ENCODE assay signal across 9 mouse cellular contexts in genomic region chr12:79904913-79905549, GRCm38 (mm10).
DNase-seq lines count a peak whose midpoint lies in the region; ATAC-seq and TF ChIP-seq lines count a peak whose summit lies in the region.
"Had no signal": no experiment of that assay in that cellular context is flagged by ENCODE, and none has a peak within 500 bp of the region (broad histone marks: within the 10 kb centered on the region; RNA-seq: fewer than 3 reads in every experiment).

No protein-coding gene starts in this region.

- no peak overlapping the region for H3K4me3 ChIP-seq in kidney, embryonic 14.5 days (ENCODE audit: low read length)
- H3K4me3 ChIP-seq in hindbrain, embryonic 13.5 days: no peak overlapping the region
- no peak overlapping the region for H3K4me3 ChIP-seq in midbrain, postnatal 0 days (ENCODE audit: low read depth, low read length)
- H3K4me3 ChIP-seq in forebrain, embryonic 12.5 days (replicated peaks): no peak overlapping the region

- no peak overlapping the region for H3K9ac ChIP-seq in kidney, embryonic 14.5 days (ENCODE audit: low read depth, low read length)
- H3K9ac ChIP-seq in hindbrain, embryonic 13.5 days: no peak overlapping the region
- H3K9ac ChIP-seq in midbrain, postnatal 0 days (replicated peaks; ENCODE audit: low read length, poor library complexity, severe bottlenecking): no peak overlapping the region
- H3K9ac ChIP-seq in forebrain, embryonic 12.5 days: no peak overlapping the region

- H3K4me2 ChIP-seq in kidney, embryonic 14.5 days (replicated peaks; ENCODE audit: low read depth, low read length): no peak overlapping the region
- H3K4me2 ChIP-seq in hindbrain, embryonic 13.5 days: no peak overlapping the region
- no peak overlapping the region for H3K4me2 ChIP-seq in midbrain, postnatal 0 days (ENCODE audit: low read depth, low read length, poor library complexity, severe bottlenecking)
- H3K4me2 ChIP-seq in forebrain, embryonic 12.5 days: no peak overlapping the region

- no peaks in the 10 kb centered on the region for H3K27me3 ChIP-seq in kidney, embryonic 14.5 days (ENCODE audit: control insufficient read depth, insufficient read depth, low read length)
- no peaks in the 10 kb centered on the region for H3K27me3 ChIP-seq in hindbrain, embryonic 13.5 days
- H3K27me3 ChIP-seq in midbrain, postnatal 0 days (ENCODE audit: insufficient read depth, low read length): no peaks in the 10 kb centered on the region
- H3K27me3 ChIP-seq in forebrain, embryonic 12.5 days: no peaks in the 10 kb centered on the region
- H3K27me3 ChIP-seq: Patski had no signal

- no peaks in the 10 kb centered on the region for H3K9me3 ChIP-seq in kidney, embryonic 14.5 days (ENCODE audit: control insufficient read depth, low read length)
- no peaks in the 10 kb centered on the region for H3K9me3 ChIP-seq in hindbrain, embryonic 13.5 days
- H3K9me3 ChIP-seq in midbrain, postnatal 0 days (ENCODE audit: low read length): no peaks in the 10 kb centered on the region
- 0 out of 2 replicates have a peak, but pooled peaks cover 4% of the 10 kb centered on the region for H3K9me3 ChIP-seq in forebrain, embryonic 12.5 days

- no peaks in the 10 kb centered on the region for H3K36me3 ChIP-seq in kidney, embryonic 14.5 days (ENCODE audit: control insufficient read depth, insufficient read depth, low read length)
- H3K36me3 ChIP-seq in hindbrain, embryonic 13.5 days: no peaks in the 10 kb centered on the region
- no peaks in the 10 kb centered on the region for H3K36me3 ChIP-seq in midbrain, postnatal 0 days (ENCODE audit: insufficient read depth, low read length)
- no peaks in the 10 kb centered on the region for H3K36me3 ChIP-seq in forebrain, embryonic 12.5 days (replicated peaks)

- H3K4me1 ChIP-seq in kidney, embryonic 14.5 days (ENCODE audit: control insufficient read depth, insufficient read depth, low read length): peaks cover 40% of the 10 kb centered on the region
- H3K4me1 ChIP-seq in hindbrain, embryonic 13.5 days (replicated peaks): peaks cover 16% of the 10 kb centered on the region
- H3K4me1 ChIP-seq in midbrain, postnatal 0 days (ENCODE audit: insufficient read depth, low read length): no peaks in the 10 kb centered on the region
- H3K4me1 ChIP-seq in forebrain, embryonic 12.5 days: peaks cover 14% of the 10 kb centered on the region

- DNase-seq in kidney, adult 11 months: no peak
- DNase-seq in adrenal gland, postnatal 36 days: peak; percentile 66 to 78
- peak; percentile 77 for DNase-seq in lung, postnatal 36 days
- no peak for DNase-seq in right cerebral cortex, adult 18-20 months
- no peak for DNase-seq in midbrain, postnatal 0 days (ENCODE audit: low spot score)

- ATAC-seq in kidney, embryonic 14.5 days (ENCODE audit: low FRiP score, low TSS enrichment): peak; percentile 41; the same call in 1 of the 2 replicates
- no peak for ATAC-seq in hindbrain, embryonic 13.5 days (ENCODE audit: low FRiP score)
- ATAC-seq in midbrain, postnatal 0 days (ENCODE audit: low FRiP score): no peak
- no peak for ATAC-seq in forebrain, embryonic 12.5 days (ENCODE audit: low FRiP score)
- ATAC-seq: Patski had no signal

- WGBS in kidney, embryonic 14.5 days: 25% methylated on average over 2 of the region's 2 CpGs
- WGBS in hindbrain, embryonic 13.5 days: 57% methylated on average over 2 of the region's 2 CpGs
- WGBS in midbrain, postnatal 0 days: 56% methylated on average over 2 of the region's 2 CpGs
- WGBS in forebrain, embryonic 12.5 days: 66% methylated on average over 2 of the region's 2 CpGs

- peak overlapping the region; percentile 72 for H3K27ac ChIP-seq in kidney, embryonic 14.5 days (ENCODE audit: low read depth, low read length)
- peak overlapping the region; percentile 50 for H3K27ac ChIP-seq in hindbrain, embryonic 13.5 days
- no peak overlapping the region for H3K27ac ChIP-seq in midbrain, postnatal 0 days (ENCODE audit: low read depth, low read length)
- H3K27ac ChIP-seq in forebrain, embryonic 12.5 days: no peak overlapping the region

- TF ChIP-seq CTCF in midbrain, postnatal 0 days (IDR thresholded peaks at IDR 0.05): no peak

Comparison
In these comparisons a context has a peak if more than half of its experiments do, and no peak if none do; other contexts are left out.
1. H3K27ac ChIP-seq: peak in kidney, embryonic 14.5 days (single experiment) and hindbrain, embryonic 13.5 days (single experiment); none in midbrain, postnatal 0 days (single experiment) and forebrain, embryonic 12.5 days (single experiment).
2. DNase-seq: peak in adrenal gland, postnatal 36 days (2 of 2) and lung, postnatal 36 days (single experiment); none in kidney, adult 11 months (single experiment), right cerebral cortex, adult 18-20 months (single experiment) and midbrain, postnatal 0 days (single experiment).